Comparison of ENCODE assay signal across 10 mouse cellular contexts in the genomic region with DNA sequence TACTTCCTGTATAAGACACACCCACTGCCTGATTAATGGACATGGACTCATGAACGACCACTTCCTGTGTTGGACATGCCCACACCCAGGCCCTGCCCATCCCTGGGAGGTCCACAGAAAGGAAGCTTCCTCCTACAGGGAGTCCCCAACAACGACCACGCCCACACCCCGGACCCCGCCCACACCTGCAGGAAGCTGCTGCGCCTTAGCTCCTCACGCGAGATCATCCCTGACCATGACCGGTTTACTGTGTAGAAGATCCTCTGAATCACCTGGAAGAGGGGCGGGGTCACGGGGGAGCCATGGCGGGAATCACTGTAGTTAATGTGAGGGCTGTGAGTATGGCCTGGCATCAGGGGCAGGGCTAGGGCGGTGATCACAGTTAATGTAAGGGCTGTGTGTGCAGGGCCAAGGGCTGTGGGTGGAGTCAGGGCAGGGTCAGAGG. TPM values are rescaled to one million over a fixed set of nuclear protein-coding genes. Genes with fewer than 3 reads are reported as not detected.
DNase-seq lines count a peak whose midpoint lies in the region; ATAC-seq lines count a peak whose summit lies in the region.
"Had no signal": no experiment of that assay in that cellular context is flagged by ENCODE, and none has a peak within 500 bp of the region (broad histone marks: within the 10 kb centered on the region; RNA-seq: fewer than 3 reads in every experiment).

No protein-coding gene starts in this region.

- ATAC-seq in forebrain, embryonic 13.5 days, result peak; percentile 61
- ATAC-seq in inflammation-experienced regulatory T-cells, adult 6 months, result peak; percentile 63
- ATAC-seq in liver, embryonic 11.5 days (replicated peaks; ENCODE audit: low FRiP score), result peak; percentile 40

- H3K9ac ChIP-seq in forebrain, embryonic 13.5 days, result no peak overlapping the region
- no peak overlapping the region for H3K9ac ChIP-seq in liver, embryonic 11.5 days (ENCODE audit: low read depth, low read length)

- H3K27ac ChIP-seq in forebrain, embryonic 13.5 days, result no peak overlapping the region
- H3K27ac ChIP-seq in liver, embryonic 11.5 days (ENCODE audit: low read depth, low read length), result no peak overlapping the region

- no peak overlapping the region for H3K4me2 ChIP-seq in forebrain, embryonic 13.5 days
- H3K4me2 ChIP-seq in liver, embryonic 11.5 days, result no peak overlapping the region

- H3K9me3 ChIP-seq in forebrain, embryonic 13.5 days (replicated peaks), result peaks cover 34% of the 10 kb centered on the region
- peaks cover 32% of the 10 kb centered on the region for H3K9me3 ChIP-seq in liver, embryonic 11.5 days (ENCODE audit: control insufficient read depth, low read length)

- no peaks in the 10 kb centered on the region for H3K4me1 ChIP-seq in forebrain, embryonic 13.5 days
- no peaks in the 10 kb centered on the region for H3K4me1 ChIP-seq in liver, embryonic 11.5 days (replicated peaks; ENCODE audit: control insufficient read depth, insufficient read depth, low read length)

- no peak overlapping the region for H3K4me3 ChIP-seq in forebrain, embryonic 13.5 days
- H3K4me3 ChIP-seq in liver, embryonic 11.5 days (ENCODE audit: low read depth, low read length), result no peak overlapping the region
- H3K4me3 ChIP-seq: erythroblast, embryonic 14.5 days; myocyte had no signal

- DNase-seq in ovary, postnatal 36 days (ENCODE audit: low spot score), result peak; percentile 20
- DNase-seq in ovary, postnatal 10 days (ENCODE audit: low spot score), result no peak
- DNase-seq in T-cell, adult 2 months (ENCODE audit: low spot score), result peak; percentile 57
- peak; percentile 38 for DNase-seq in liver, embryonic 11.5 days (ENCODE audit: low spot score)
- DNase-seq in naive thymus-derived CD4-positive, alpha-beta T cell, adult 2 months (ENCODE audit: low read depth), result peak; percentile 57
- DNase-seq in c-Kit-positive CD71-positive TER-119-positive erythroid progenitor cells, embryonic 14.5 days (ENCODE audit: low spot score), result no peak

- WGBS in forebrain, embryonic 13.5 days, result 96% methylated on average over 13 of the region's 13 CpGs
- 93% methylated on average over 13 of the region's 13 CpGs for WGBS in liver, embryonic 11.5 days

- H3K27me3 ChIP-seq in forebrain, embryonic 13.5 days, result no peaks in the 10 kb centered on the region
- no peaks in the 10 kb centered on the region for H3K27me3 ChIP-seq in liver, embryonic 11.5 days (replicated peaks; ENCODE audit: control insufficient read depth, insufficient read depth, low read length)

- H3K36me3 ChIP-seq in forebrain, embryonic 13.5 days (ENCODE audit: poor library complexity, severe bottlenecking), result peaks cover 38% of the 10 kb centered on the region
- peaks cover 37% of the 10 kb centered on the region for H3K36me3 ChIP-seq in liver, embryonic 11.5 days (ENCODE audit: control insufficient read depth, insufficient read depth, low read length)

RNA-seq across cellular contexts. Expression of a gene that starts 37.3 kb away (rescaled TPM):
- 132 and 136 TPM in 2 replicates for polyA plus RNA-seq in forebrain, embryonic 13.5 days (2015; fragmentation: Nextera tagmentation; extraction: Ambion mirVana)
- polyA plus RNA-seq in inflammation-experienced regulatory T-cells, adult 6 months (2017; shearing (Covaris generic)), result 10 to 100 TPM; 12.6 to 23.4 (median 13.9) TPM
- polyA plus RNA-seq in liver, embryonic 11.5 days (2014; fragmentation: Nextera tagmentation; extraction: Ambion mirVana), result 83.7 and 91.3 TPM in 2 replicates

RNA-seq across cellular contexts. Expression of a gene that starts 54.2 kb away (rescaled TPM):
- polyA plus RNA-seq in forebrain, embryonic 13.5 days (2015; fragmentation: Nextera tagmentation; extraction: Ambion mirVana), result not detected in 2 replicates
- polyA plus RNA-seq in inflammation-experienced regulatory T-cells, adult 6 months (2017; shearing (Covaris generic)), result not detected
- polyA plus RNA-seq in liver, embryonic 11.5 days (2014; fragmentation: Nextera tagmentation; extraction: Ambion mirVana), result not detected in 2 replicates
- polyA plus RNA-seq: erythroblast, embryonic 14.5 days; myocyte had no signal

Comparison
In these comparisons a context has a peak if more than half of its experiments do, and no peak if none do; other contexts are left out.
1. DNase-seq: peak in ovary, postnatal 36 days (single experiment), T-cell, adult 2 months (single experiment), liver, embryonic 11.5 days (single experiment) and naive thymus-derived CD4-positive, alpha-beta T cell, adult 2 months (single experiment); none in ovary, postnatal 10 days (single experiment) and c-Kit-positive CD71-positive TER-119-positive erythroid progenitor cells, embryonic 14.5 days (single experiment).
2. Peak in every context shown above with its lines, with median percentiles within 50 percentile points of each other: ATAC-seq.